ENCODE assay signal across 8 mouse cellular contexts in the genomic region with DNA sequence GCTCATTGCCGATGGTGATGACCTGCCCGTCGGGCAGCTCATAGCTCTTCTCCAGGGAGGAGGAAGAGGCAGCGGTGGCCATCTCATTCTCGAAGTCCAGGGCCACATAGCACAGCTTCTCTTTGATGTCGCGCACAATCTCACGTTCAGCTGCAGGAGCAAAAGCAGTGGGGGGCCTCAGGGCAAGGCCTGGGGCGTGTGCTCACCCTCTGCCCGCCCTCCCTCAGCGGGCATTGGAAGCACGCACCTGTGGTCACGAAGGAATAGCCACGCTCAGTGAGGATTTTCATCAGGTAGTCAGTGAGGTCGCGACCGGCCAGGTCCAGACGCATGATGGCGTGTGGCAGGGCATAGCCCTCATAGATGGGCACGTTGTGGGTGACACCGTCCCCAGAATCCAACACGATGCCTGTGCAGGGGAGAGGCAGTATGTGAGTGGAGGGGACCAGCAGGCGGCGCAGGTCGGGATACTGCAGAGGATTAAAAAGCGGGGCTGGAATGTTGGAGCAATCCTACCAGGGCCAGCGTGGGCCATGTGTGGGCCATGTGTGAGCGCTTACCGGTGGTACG. TPM values are rescaled to one million over a fixed set of nuclear protein-coding genes. Genes with fewer than 3 reads are reported as not detected.
DNase-seq lines count a peak whose midpoint lies in the region; ATAC-seq lines count a peak whose summit lies in the region.

No protein-coding gene starts in this region.

- H3K4me2 ChIP-seq in midbrain, embryonic 12.5 days (replicated peaks) = peak overlapping the region; percentile 61

- H3K4me1 ChIP-seq in midbrain, embryonic 12.5 days = peaks cover 19% of the 10 kb centered on the region

- H3K9me3 ChIP-seq in midbrain, embryonic 12.5 days = no peaks in the 10 kb centered on the region

- peak; percentile 35 for DNase-seq in embryo, embryonic 10 days (ENCODE audit: low spot score)
- DNase-seq in embryo, embryonic 9.5 days (ENCODE audit: extremely low spot score) = no peak
- DNase-seq in cerebellum, adult 9-11 months = peak; percentile 64
- DNase-seq in gastrocnemius, postnatal 10 days = peak; percentile 56
- DNase-seq in urinary bladder, adult 2 months (ENCODE audit: low spot score) = no peak
- no peak for DNase-seq in layer of hippocampus, postnatal 36 days

- peak overlapping the region; percentile 29; the same call in 1 of the 2 replicates for H3K9ac ChIP-seq in midbrain, embryonic 12.5 days (replicated peaks)

- no peak for ATAC-seq in midbrain, embryonic 12.5 days (ENCODE audit: low FRiP score, low read depth)
- no peak for ATAC-seq in megakaryocyte progenitor cell, adult 5-6 weeks (replicated peaks; ENCODE audit: poor library complexity)

- no peaks in the 10 kb centered on the region for H3K36me3 ChIP-seq in midbrain, embryonic 12.5 days

- peak overlapping the region; percentile 45 for H3K4me3 ChIP-seq in midbrain, embryonic 12.5 days

- no peak overlapping the region for H3K27ac ChIP-seq in midbrain, embryonic 12.5 days (replicated peaks)

- peaks cover 82% of the 10 kb centered on the region for H3K27me3 ChIP-seq in midbrain, embryonic 12.5 days

- WGBS in midbrain, embryonic 12.5 days = 13% methylated on average over 30 of the region's 30 CpGs

RNA-seq across cellular contexts. Expression of gene Acta1, which starts 1.9 kb away (rescaled TPM):
- over 10,000 TPM; 50,548 to 53,307 TPM for total RNA-seq in gastrocnemius, postnatal 10 days (2021)
- polyA plus RNA-seq in midbrain, embryonic 12.5 days (2016; fragmentation: Nextera tagmentation; extraction: Ambion mirVana) = 0.88 and 1.2 TPM in 2 replicates
- 1,444 and 2,020 TPM in 2 replicates for polyA plus RNA-seq in urinary bladder, adult 2 months (2012; rRNA removed)
- not detected in 2 replicates for total RNA-seq in megakaryocyte progenitor cell, adult 5-6 weeks (2015)
- total RNA-seq in megakaryocyte progenitor cell, adult 5-6 weeks (2017) = not detected in 2 replicates
- total RNA-seq in layer of hippocampus, postnatal 36 days (2021) = 1 to 10 TPM; 6.4 to 7.6 TPM

RNA-seq across cellular contexts. Expression of gene Ccsap, which starts 32.7 kb away (rescaled TPM):
- 1 to 10 TPM; 1.9 to 2.5 TPM for total RNA-seq in gastrocnemius, postnatal 10 days (2021)
- polyA plus RNA-seq in midbrain, embryonic 12.5 days (2016; fragmentation: Nextera tagmentation; extraction: Ambion mirVana) = 9.3 and 11.0 TPM in 2 replicates
- 2.2 and 2.6 TPM in 2 replicates for polyA plus RNA-seq in urinary bladder, adult 2 months (2012; rRNA removed)
- total RNA-seq in megakaryocyte progenitor cell, adult 5-6 weeks (2015) = 5.3 and 6.9 TPM in 2 replicates
- 6.3 and 8.4 TPM in 2 replicates for total RNA-seq in megakaryocyte progenitor cell, adult 5-6 weeks (2017)
- 10 to 100 TPM; 56.1 to 56.4 TPM for total RNA-seq in layer of hippocampus, postnatal 36 days (2021)

RNA-seq across cellular contexts. Expression of gene Nup133, which starts 56.4 kb away (rescaled TPM):
- total RNA-seq in gastrocnemius, postnatal 10 days (2021) = 10 to 100 TPM; 11.6 to 14.2 TPM
- 51.8 and 52.7 TPM in 2 replicates for polyA plus RNA-seq in midbrain, embryonic 12.5 days (2016; fragmentation: Nextera tagmentation; extraction: Ambion mirVana)
- polyA plus RNA-seq in urinary bladder, adult 2 months (2012; rRNA removed) = 11.1 and 11.3 TPM in 2 replicates
- 27.8 and 28.7 TPM in 2 replicates for total RNA-seq in megakaryocyte progenitor cell, adult 5-6 weeks (2015)
- total RNA-seq in megakaryocyte progenitor cell, adult 5-6 weeks (2017) = 28.2 and 33.0 TPM in 2 replicates
- 10 to 100 TPM; 21.8 to 22.2 TPM for total RNA-seq in layer of hippocampus, postnatal 36 days (2021)

Comparison
In these comparisons a context has a peak if more than half of its experiments do, and no peak if none do; other contexts are left out.
1. DNase-seq: peak in embryo, embryonic 10 days (single experiment), cerebellum, adult 9-11 months (single experiment) and gastrocnemius, postnatal 10 days (single experiment); none in embryo, embryonic 9.5 days (single experiment), urinary bladder, adult 2 months (single experiment) and layer of hippocampus, postnatal 36 days (0 of 2).
2. RNA of gene Acta1, which starts 1.9 kb away (total RNA-seq): 50,548 to 53,307 TPM in gastrocnemius, postnatal 10 days; 6.4 to 7.6 TPM in layer of hippocampus, postnatal 36 days and not detected in megakaryocyte progenitor cell, adult 5-6 weeks; every median in the first group is over 1,000 times any median in the second.
3. RNA of gene Ccsap, which starts 32.7 kb away (total RNA-seq): 56.1 to 56.4 TPM in layer of hippocampus, postnatal 36 days; 5.3 to 8.4 TPM in megakaryocyte progenitor cell, adult 5-6 weeks and 1.9 to 2.5 TPM in gastrocnemius, postnatal 10 days; every median in the first group is over 4 times any median in the second.